Mouse (Mus musculus) embryonic facial prominence, embryonic 11.5 days (tissue): ENCODE results near the gene Armc5. TPM values are rescaled to one million over a fixed set of nuclear protein-coding genes. Genes with fewer than 3 reads are reported as not detected.

Source experiments
- ATAC-seq: fragments of 200-750 bp; cut with Nextera tagmentation; replicated peaks from 2 replicates; pipeline ENCODE4 v1.8.0; 2017; ENCODE audit warnings: low read depth; ENCODE audit not compliant: insufficient number of reproducible peaks, low FRiP score, low TSS enrichment
- DNase-seq: peaks from one replicate; pipeline ENCODE4 v3.0.0-alpha.2; 2015; ENCODE audit warnings: low spot score
- H3K27ac ChIP-seq: fragments of 300-500 bp; sonication (generic); replicated peaks from 2 replicates; pipeline ENCODE4 v1.5.1; 2014; ENCODE audit warnings: mild to moderate bottlenecking, low read depth, low read length, control low read depth
- H3K27me3 ChIP-seq: fragments of 300-500 bp; sonication (generic); 2 replicates; pipeline ENCODE4 v1.6.1; 2014; ENCODE audit warnings: mild to moderate bottlenecking, low read length, moderate library complexity, mixed read lengths; ENCODE audit not compliant: control insufficient read depth, insufficient read depth
- H3K36me3 ChIP-seq: fragments of 300-500 bp; sonication (generic); replicated peaks from 2 replicates; pipeline ENCODE4 v1.6.1; 2014; ENCODE audit warnings: low read depth, mild to moderate bottlenecking, low read length, moderate library complexity, mixed read lengths; ENCODE audit not compliant: control insufficient read depth, insufficient read depth
- H3K4me1 ChIP-seq: fragments of 300-500 bp; sonication (generic); 2 replicates; pipeline ENCODE4 v1.6.1; 2014; ENCODE audit warnings: low read length, mixed read lengths; ENCODE audit not compliant: control insufficient read depth, insufficient read depth
- H3K4me2 ChIP-seq: fragments of 300-500 bp; sonication (generic); 2 replicates; pipeline ENCODE4 v1.6.1; 2014; ENCODE audit warnings: low read depth, mild to moderate bottlenecking, control low read depth, low read length, moderate library complexity
- H3K4me3 ChIP-seq: fragments of 300-500 bp; sonication (generic); 2 replicates; pipeline ENCODE4 v1.5.1; 2014; ENCODE audit warnings: low read depth, low read length, control low read depth
- H3K9ac ChIP-seq: fragments of 300-500 bp; sonication (generic); replicated peaks from 2 replicates; pipeline ENCODE4 v1.6.1; 2014; ENCODE audit warnings: mild to moderate bottlenecking, control low read depth, low read length
- H3K9me3 ChIP-seq: fragments of 300-500 bp; sonication (generic); replicated peaks from 2 replicates; pipeline ENCODE4 v1.6.1; 2016; ENCODE audit warnings: mild to moderate bottlenecking, low read length, inconsistent platforms, mixed read lengths; ENCODE audit not compliant: control insufficient read depth
- WGBS: fragments of 180-500 bp; shearing (Covaris S2); extraction: QIAGEN DNeasy Blood & Tissue Kit; methylation state at CpG from one replicate; pipeline ENCODE4 v1.1.7; 2014; 5-methylcytosine and 5-hydroxymethylcytosine counted together
- polyA plus RNA-seq: library from polyadenylated mRNA; unstranded; fragments of >200 nt; fragmentation: Nextera tagmentation; extraction: Ambion mirVana; gene quantifications from 2 replicates; pipeline ENCODE4 v1.2.1, GENCODE M21; 2014

The Armc5 gene
- polyA plus RNA-seq, 1 experiment from 2014 or later: 6.6 TPM

DNA sequence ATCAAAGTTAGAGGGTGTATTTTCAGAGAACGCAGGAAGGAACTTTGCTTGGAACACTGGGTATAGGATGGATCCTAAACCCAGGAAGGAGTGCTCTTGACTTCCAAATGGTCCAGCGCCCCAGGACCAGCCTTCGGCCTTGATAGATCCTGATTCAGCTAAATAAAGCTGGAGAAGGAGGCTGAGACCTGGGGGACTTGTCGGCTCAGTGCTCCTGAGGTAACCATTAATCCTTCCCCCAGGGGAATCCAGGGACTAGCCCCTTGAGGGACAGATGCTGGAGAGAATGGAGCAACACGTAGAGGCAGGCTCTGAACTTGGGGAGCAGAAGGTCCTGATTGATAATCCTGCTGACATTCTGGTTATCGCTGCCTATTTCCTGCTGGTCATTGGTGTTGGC, 28.3 kb downstream of the Armc5 start, which contains the start of gene Slc5a2:
Gene Slc5a2 (plus strand): TSS at position 247 of the 400 bp plus-strand sequence.
- Histone ChIP-seq H3K4me1 (no peaks in the 10 kb centered on the region), H3K9ac (no peak within 1 kb of the TSS), H3K4me2 (no peak within 1 kb of the TSS), H3K27ac (no peak within 1 kb of the TSS), H3K36me3 (no peaks in the 10 kb centered on the region), H3K27me3 (no peaks in the 10 kb centered on the region), H3K9me3 (no peaks in the 10 kb centered on the region), H3K4me3 (no peak within 1 kb of the TSS)
- DNase-seq (no peak), ATAC-seq (no peak)
- WGBS: 81% methylated on average over 6 of the region's 6 CpGs

- no peak for DNase-seq
- no peak overlapping the region for H3K4me3 ChIP-seq
- H3K36me3 ChIP-seq: no peaks in the 10 kb centered on the region
- H3K4me2 ChIP-seq: no peak overlapping the region
- no peaks in the 10 kb centered on the region for H3K4me1 ChIP-seq
- no peaks in the 10 kb centered on the region for H3K9me3 ChIP-seq
- no peak for ATAC-seq
- H3K27me3 ChIP-seq: no peaks in the 10 kb centered on the region
- WGBS: 71% methylated on average over 5 of the region's 5 CpGs
- H3K27ac ChIP-seq: no peak overlapping the region
- H3K9ac ChIP-seq: no peak overlapping the region
Measured at GRCm38 (mm10) chr7:128266056-128266455, 28.9 kb downstream of the Armc5 start.

- 60% methylated on average over 13 of the region's 13 CpGs for WGBS
- ATAC-seq (no peak), DNase-seq (no peak)
- no peak overlapping the region for H3K27ac ChIP-seq
- no peak overlapping the region for H3K4me2 ChIP-seq
- no peaks in the 10 kb centered on the region for H3K36me3 ChIP-seq
- no peaks in the 10 kb centered on the region for H3K27me3 ChIP-seq
- H3K9me3 ChIP-seq: no peaks in the 10 kb centered on the region
- no peak overlapping the region for H3K4me3 ChIP-seq
- no peaks in the 10 kb centered on the region for H3K4me1 ChIP-seq
- no peak overlapping the region for H3K9ac ChIP-seq
Measured at GRCm38 (mm10) chr7:128267391-128267790, 30.2 kb downstream of the Armc5 start.

- Histone ChIP-seq H3K9ac (no peak overlapping the region), H3K27ac (no peak overlapping the region), H3K9me3 (no peaks in the 10 kb centered on the region), H3K4me3 (no peak overlapping the region), H3K27me3 (no peaks in the 10 kb centered on the region), H3K36me3 (no peaks in the 10 kb centered on the region), H3K4me1 (no peaks in the 10 kb centered on the region), H3K4me2 (no peak overlapping the region)
- 89% methylated on average over 7 of the region's 7 CpGs for WGBS
- no peak for DNase-seq
- no peak for ATAC-seq
Measured at GRCm38 (mm10) chr7:128267813-128268212, 30.7 kb downstream of the Armc5 start.

DNA sequence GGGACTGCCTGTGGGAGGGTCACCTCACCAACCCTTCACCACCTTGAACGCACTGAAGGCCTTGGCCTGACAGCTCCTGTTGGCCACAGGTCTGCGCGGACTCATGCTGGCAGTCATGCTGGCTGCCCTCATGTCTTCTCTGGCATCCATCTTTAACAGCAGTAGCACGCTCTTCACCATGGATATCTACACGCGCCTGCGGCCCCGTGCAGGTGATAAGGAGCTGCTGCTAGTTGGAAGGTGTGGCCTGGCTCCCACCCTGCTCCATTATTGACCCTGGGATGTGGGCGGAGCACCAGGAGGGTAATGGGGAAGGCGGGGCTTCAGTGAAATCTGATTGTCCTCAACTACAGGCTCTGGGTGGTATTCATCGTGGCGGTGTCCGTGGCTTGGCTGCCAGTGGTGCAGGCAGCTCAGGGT, 33.3 kb downstream of the Armc5 start:
- ATAC-seq (peak; percentile 23; the same call in 1 of the 2 replicates), DNase-seq (no peak)
- Histone ChIP-seq H3K4me1 (no peaks in the 10 kb centered on the region), H3K9me3 (no peaks in the 10 kb centered on the region), H3K36me3 (peaks cover 6% of the 10 kb centered on the region), H3K27me3 (no peaks in the 10 kb centered on the region), H3K9ac (no peak overlapping the region), H3K27ac (no peak overlapping the region), H3K4me3 (no peak overlapping the region), H3K4me2 (no peak overlapping the region)
- WGBS: 52% methylated on average over 13 of the region's 13 CpGs

DNA sequence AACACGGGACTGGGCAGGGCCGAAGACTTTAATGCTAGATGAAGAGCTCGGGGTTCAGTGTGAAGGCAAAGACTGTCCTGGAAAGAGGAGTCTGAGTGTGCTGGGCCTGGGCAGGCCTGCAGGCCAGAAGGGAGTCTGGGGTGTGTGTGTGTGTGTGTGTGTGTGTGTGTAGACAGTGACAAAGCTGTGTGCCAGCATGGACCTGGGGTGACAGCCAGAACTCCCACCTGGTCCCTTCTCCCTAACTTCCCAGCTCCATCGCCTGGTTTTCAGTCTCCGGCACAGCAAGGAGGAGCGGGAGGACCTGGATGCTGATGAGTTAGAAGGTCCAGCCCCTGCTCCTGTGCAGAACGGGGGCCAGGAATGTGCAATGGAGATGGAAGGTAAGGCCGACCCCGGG, 34.4 kb downstream of the Armc5 start:
- Histone ChIP-seq H3K4me1 (no peaks in the 10 kb centered on the region), H3K4me2 (no peak overlapping the region), H3K36me3 (peaks cover 6% of the 10 kb centered on the region), H3K27ac (no peak overlapping the region), H3K27me3 (no peaks in the 10 kb centered on the region), H3K4me3 (no peak overlapping the region), H3K9me3 (no peaks in the 10 kb centered on the region), H3K9ac (no peak overlapping the region)
- 95% methylated on average over 9 of the region's 9 CpGs for WGBS
- DNase-seq (no peak), ATAC-seq (no peak)

DNA sequence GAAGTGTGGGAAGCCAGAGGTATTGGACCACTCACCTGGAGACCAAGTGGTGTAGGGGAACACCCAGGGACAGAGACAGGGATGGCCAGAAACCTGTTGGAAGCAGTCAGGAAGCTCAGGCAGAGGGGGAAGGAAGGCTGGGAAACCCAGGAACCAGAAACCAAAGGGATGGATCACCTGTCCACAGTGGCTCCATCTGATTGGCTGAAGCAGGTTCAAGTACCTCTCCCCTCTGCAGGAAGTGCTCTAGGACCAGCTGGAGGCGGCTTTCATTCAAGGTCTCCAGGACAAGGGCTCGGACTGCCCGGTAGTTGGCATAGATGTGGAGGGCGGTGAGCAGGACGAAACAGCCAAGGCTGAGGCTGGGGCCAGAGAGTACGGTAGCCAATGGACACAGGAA, 38.9 kb downstream of the Armc5 start:
- Histone ChIP-seq H3K4me1 (no peaks in the 10 kb centered on the region), H3K9me3 (no peaks in the 10 kb centered on the region), H3K4me2 (no peak overlapping the region), H3K4me3 (no peak overlapping the region), H3K9ac (no peak overlapping the region), H3K27me3 (no peaks in the 10 kb centered on the region), H3K36me3 (peaks cover 6% of the 10 kb centered on the region), H3K27ac (no peak overlapping the region)
- DNase-seq (no peak), ATAC-seq (no peak)
- WGBS: 93% methylated on average over 6 of the region's 6 CpGs

- Histone ChIP-seq H3K36me3 (peaks cover 4% of the 10 kb centered on the region; the same call in 1 of the 2 replicates), H3K4me1 (no peaks in the 10 kb centered on the region), H3K27ac (no peak overlapping the region), H3K9ac (no peak overlapping the region), H3K27me3 (no peaks in the 10 kb centered on the region), H3K4me2 (no peak overlapping the region), H3K4me3 (no peak overlapping the region), H3K9me3 (no peaks in the 10 kb centered on the region)
- no peak for DNase-seq
- WGBS: 93% methylated on average over 4 of the region's 4 CpGs
- no peak for ATAC-seq
Measured at GRCm38 (mm10) chr7:128279750-128280149, 42.6 kb downstream of the Armc5 start.
